Mouse (Mus musculus) limb, embryonic 10.5 days (tissue): ENCODE measurements around the gene Mrc2. TPM values are rescaled to one million over a fixed set of nuclear protein-coding genes. Genes with fewer than 3 reads are reported as not detected.

Experiments used
- DNase-seq: peaks from one replicate; pipeline ENCODE4 v3.0.0-alpha.2; 2017; ENCODE audit warnings: low spot score
- H3K27ac ChIP-seq: fragments of 300-500 bp; sonication (generic); 2 replicates; pipeline ENCODE4 v1.5.1; 2016; ENCODE audit warnings: mild to moderate bottlenecking
- H3K27me3 ChIP-seq: fragments of 300-500 bp; sonication (generic); 2 replicates; pipeline ENCODE4 v1.6.1; 2016; ENCODE audit warnings: low read depth, mild to moderate bottlenecking; ENCODE audit not compliant: poor library complexity, severe bottlenecking
- H3K36me3 ChIP-seq: fragments of 300-500 bp; sonication (generic); 2 replicates; pipeline ENCODE4 v1.6.1; 2016; ENCODE audit warnings: mild to moderate bottlenecking, moderate library complexity
- H3K4me1 ChIP-seq: fragments of 300-500 bp; sonication (generic); 2 replicates; pipeline ENCODE4 v1.6.1; 2016
- H3K4me3 ChIP-seq: fragments of 300-500 bp; sonication (generic); 2 replicates; pipeline ENCODE4 v1.5.1; 2016; ENCODE audit warnings: mild to moderate bottlenecking, moderate library complexity
- H3K9me3 ChIP-seq: fragments of 300-500 bp; sonication (generic); replicated peaks from 2 replicates; pipeline ENCODE4 v1.6.1; 2016; ENCODE audit warnings: mild to moderate bottlenecking
- WGBS: fragments of 180-500 bp; shearing (Covaris S2); methylation state at CpG from one replicate; pipeline ENCODE4 v1.1.7; 2016; 5-methylcytosine and 5-hydroxymethylcytosine counted together
- polyA plus RNA-seq: library from polyadenylated mRNA; unstranded; fragments of >200 nt; fragmentation: Nextera tagmentation; extraction: Ambion mirVana; gene quantifications from 2 replicates; pipeline ENCODE4 v1.2.1, GENCODE M21; 2016

Gene Mrc2
- polyA plus RNA-seq, 1 experiment from 2014 or later = 31.6 TPM

DNA sequence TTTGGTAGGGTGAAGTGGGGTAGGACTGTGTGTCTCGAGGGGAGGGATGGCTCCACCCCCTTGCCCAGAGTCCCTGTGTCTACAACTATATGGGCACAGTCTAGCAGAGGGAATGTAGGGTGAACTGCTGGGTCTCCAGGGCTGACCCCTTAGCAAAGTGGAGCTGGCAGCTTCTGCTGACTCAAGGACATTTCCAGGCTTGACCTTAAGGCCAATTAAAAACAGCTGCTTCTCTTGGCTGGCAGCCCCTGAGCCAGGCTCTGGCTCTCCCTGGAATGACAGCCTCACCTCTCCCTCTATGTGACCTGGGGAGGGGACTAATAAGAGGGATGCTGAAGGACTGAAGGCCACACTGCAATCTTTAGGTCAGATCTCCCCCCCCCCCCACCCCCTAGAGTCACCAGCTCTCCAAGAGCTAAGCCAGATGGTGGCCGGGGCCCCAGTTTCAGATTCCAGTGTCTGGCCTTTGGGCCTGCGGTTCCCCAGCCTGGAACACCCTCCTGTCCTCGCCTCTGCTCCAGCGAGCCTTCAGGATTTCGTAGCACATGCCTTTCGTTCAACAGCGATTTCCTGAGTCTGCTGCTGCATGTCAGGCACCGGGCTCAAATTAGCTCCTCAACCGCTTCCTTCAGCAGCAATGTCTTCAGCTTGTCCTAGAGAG is 20.7 kb downstream of the Mrc2 start:
- no peaks in the 10 kb centered on the region for H3K27me3 ChIP-seq
- peak overlapping the region; percentile 68 for H3K27ac ChIP-seq
- H3K36me3 ChIP-seq = peaks cover 48% of the 10 kb centered on the region
- H3K4me3 ChIP-seq = peak overlapping the region; percentile 16
- 12% methylated on average over 10 of the region's 10 CpGs for WGBS
- peak; percentile 72 for DNase-seq
- H3K4me1 ChIP-seq = peaks cover 54% of the 10 kb centered on the region
- H3K9me3 ChIP-seq = no peaks in the 10 kb centered on the region

DNA sequence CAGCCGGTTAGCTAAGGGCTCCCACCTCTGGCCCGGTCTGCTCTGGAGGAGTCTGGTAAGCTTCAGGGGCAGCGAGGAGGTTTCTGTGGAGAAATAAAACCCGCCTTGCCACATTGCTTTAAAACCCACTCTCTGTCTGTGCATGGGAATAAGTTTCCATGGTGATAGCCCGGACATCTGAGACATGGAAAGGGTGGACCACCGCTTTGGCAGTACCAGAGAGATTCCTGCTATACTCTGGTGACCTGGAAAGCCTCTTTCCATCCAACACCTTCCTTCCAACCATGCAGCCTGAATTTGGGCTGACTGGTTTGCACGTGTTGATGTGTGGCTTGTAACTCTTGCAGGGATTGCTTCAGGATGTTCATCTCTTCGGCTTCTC is 21.2 kb downstream of the Mrc2 start:
- peak overlapping the region; percentile 68 for H3K27ac ChIP-seq
- peaks cover 54% of the 10 kb centered on the region for H3K4me1 ChIP-seq
- 30% methylated on average over 8 of the region's 8 CpGs for WGBS
- H3K36me3 ChIP-seq = peaks cover 51% of the 10 kb centered on the region
- DNase-seq = no peak
- H3K27me3 ChIP-seq = no peaks in the 10 kb centered on the region
- H3K9me3 ChIP-seq = no peaks in the 10 kb centered on the region
- peak overlapping the region; percentile 16 for H3K4me3 ChIP-seq

DNA sequence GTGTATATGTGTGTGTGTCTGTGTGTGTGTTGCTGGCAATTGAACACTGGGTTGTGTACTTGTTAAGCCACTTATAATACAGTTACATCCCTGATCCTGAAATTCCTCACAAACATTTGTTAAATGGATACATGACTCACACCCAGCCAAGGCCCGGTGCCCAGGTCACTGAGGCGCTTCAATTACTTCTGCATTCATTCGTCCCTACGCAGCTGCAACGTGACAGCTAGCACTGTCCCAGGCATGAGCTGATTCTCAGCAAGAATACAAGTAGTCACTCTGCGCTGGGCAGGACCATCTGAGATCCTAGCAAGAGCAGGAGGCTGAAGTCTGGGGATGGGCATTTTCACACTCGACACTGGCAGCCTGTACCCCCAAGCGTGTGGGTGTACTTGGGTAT is 22.9 kb downstream of the Mrc2 start:
- H3K27me3 ChIP-seq = no peaks in the 10 kb centered on the region
- peaks cover 53% of the 10 kb centered on the region for H3K36me3 ChIP-seq
- no peak for DNase-seq
- no peaks in the 10 kb centered on the region for H3K9me3 ChIP-seq
- H3K4me1 ChIP-seq = peaks cover 54% of the 10 kb centered on the region
- no peak overlapping the region for H3K4me3 ChIP-seq
- 87% methylated on average over 8 of the region's 8 CpGs for WGBS
- H3K27ac ChIP-seq = peak overlapping the region; percentile 20; the same call in 1 of the 2 replicates

DNA sequence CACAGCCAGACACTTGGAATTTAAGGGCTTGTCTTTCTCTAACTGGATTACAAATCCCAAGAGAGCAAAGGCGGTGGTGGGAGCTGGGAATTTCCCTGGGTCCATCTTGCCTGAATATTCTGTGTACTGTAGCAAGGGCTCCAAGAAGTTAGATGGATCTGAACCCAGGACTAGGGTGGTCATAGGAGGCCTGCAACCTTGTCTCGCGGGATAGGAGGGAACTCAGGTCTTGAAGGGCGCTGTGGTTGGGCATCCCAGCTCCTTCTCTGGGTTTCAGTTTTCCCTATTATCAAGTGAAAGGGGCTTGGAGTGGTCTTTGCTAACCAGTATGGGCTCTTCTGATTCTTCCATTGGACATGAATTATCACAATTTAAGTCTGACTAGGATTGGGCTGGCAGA is 23.7 kb downstream of the Mrc2 start:
- Histone ChIP-seq H3K4me1 (peaks cover 47% of the 10 kb centered on the region), H3K27ac (no peak overlapping the region), H3K27me3 (no peaks in the 10 kb centered on the region), H3K9me3 (no peaks in the 10 kb centered on the region), H3K4me3 (no peak overlapping the region), H3K36me3 (peaks cover 61% of the 10 kb centered on the region)
- 92% methylated on average over 4 of the region's 4 CpGs for WGBS
- DNase-seq = no peak

DNA sequence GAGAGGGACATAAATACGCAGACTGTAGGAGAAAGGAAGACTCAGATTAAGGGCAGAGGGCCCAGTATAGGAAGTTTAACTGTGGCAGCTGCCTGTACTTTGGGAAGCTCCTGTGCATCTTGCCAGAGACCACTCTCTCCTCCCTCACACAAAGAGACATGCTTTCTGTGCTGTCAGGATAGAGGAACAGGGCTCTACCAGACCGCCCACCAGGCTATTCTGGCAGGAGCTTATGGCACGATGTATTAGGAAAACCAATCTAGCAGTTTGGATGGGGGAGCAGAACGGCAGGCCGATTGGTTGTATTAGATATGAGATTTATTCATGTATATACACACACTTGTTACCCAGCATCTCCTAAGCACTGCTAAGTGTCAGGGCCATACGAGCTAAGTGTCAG is 25.3 kb downstream of the Mrc2 start:
- Histone ChIP-seq H3K27ac (no peak overlapping the region), H3K9me3 (no peaks in the 10 kb centered on the region), H3K4me1 (peaks cover 30% of the 10 kb centered on the region), H3K4me3 (no peak overlapping the region), H3K36me3 (peaks cover 64% of the 10 kb centered on the region), H3K27me3 (no peaks in the 10 kb centered on the region)
- WGBS = 91% methylated on average over 6 of the region's 6 CpGs
- no peak for DNase-seq

DNA sequence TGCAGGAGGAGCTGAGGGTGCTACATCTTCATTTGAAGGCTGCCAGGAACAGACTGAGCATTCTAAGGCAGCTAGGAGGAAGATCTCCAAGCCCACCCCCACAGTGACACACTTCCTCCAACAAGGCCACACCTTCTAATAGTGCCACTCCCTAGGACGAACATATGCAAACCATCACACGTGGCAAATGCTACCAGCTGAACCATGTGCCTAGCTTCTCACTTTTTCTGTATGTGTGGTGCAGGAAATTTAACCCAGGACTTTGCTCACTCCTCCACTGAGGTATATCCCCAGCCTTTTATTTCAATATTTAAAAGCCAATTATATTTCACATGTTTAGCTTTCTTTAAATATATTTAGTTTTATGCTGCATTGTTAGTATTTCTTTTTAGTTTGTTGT is 28.6 kb downstream of the Mrc2 start:
- no peak overlapping the region for H3K4me3 ChIP-seq
- 81% methylated on average over 2 of the region's 2 CpGs for WGBS
- peaks cover 59% of the 10 kb centered on the region for H3K36me3 ChIP-seq
- H3K4me1 ChIP-seq = no peaks in the 10 kb centered on the region
- H3K9me3 ChIP-seq = no peaks in the 10 kb centered on the region
- no peak for DNase-seq
- H3K27ac ChIP-seq = no peak overlapping the region
- no peaks in the 10 kb centered on the region for H3K27me3 ChIP-seq

DNA sequence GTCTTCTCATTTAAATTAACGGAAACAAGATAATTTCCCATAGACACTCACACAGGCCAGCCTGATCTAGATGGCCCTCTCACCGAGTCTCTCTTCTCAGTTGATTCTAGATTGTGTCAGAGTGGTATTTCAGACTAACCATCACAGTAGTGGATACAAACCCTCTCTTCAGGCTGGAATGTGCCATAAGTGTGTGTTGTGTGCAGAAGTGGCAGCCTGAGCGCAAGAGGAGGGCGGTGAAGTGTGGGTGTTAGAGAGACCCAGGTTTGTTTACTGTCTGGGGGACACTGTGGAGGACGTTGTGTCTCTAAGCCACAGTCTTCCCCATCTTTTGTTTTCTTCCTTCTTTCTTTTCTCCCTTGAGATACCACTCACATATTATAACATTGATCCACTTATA is 31.1 kb downstream of the Mrc2 start:
- H3K4me3 ChIP-seq = no peak overlapping the region
- peaks cover 6% of the 10 kb centered on the region; the same call in 1 of the 2 replicates for H3K4me1 ChIP-seq
- no peak overlapping the region for H3K27ac ChIP-seq
- no peak for DNase-seq
- 91% methylated on average over 5 of the region's 5 CpGs for WGBS
- no peaks in the 10 kb centered on the region for H3K9me3 ChIP-seq
- H3K36me3 ChIP-seq = peaks cover 62% of the 10 kb centered on the region
- no peaks in the 10 kb centered on the region for H3K27me3 ChIP-seq

DNA sequence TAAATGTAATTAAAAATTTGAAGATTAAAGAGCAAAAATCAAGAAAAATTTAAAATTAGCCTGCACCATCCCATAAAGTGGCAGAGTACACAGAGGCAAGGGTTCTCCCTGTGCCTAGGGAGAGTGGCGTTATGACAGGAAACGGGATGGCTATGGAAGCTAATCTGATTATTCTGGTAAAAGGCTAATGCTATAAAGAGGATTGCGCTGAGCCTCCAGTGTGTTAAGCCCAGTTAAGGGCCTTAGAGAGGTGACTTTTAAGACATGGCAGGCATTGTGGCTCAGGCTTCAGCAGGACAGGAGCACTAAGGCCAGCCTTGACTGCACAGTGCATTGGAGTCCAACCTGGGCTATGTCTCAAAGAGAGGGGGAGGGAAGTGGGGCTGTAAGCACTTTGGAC is 34.7 kb downstream of the Mrc2 start:
- Histone ChIP-seq H3K36me3 (peaks cover 68% of the 10 kb centered on the region), H3K4me1 (peaks cover 17% of the 10 kb centered on the region; the same call in 1 of the 2 replicates), H3K4me3 (no peak overlapping the region), H3K27ac (no peak overlapping the region), H3K9me3 (no peaks in the 10 kb centered on the region), H3K27me3 (no peaks in the 10 kb centered on the region)
- DNase-seq = no peak
- WGBS = 95% methylated on average over 3 of the region's 3 CpGs

DNA sequence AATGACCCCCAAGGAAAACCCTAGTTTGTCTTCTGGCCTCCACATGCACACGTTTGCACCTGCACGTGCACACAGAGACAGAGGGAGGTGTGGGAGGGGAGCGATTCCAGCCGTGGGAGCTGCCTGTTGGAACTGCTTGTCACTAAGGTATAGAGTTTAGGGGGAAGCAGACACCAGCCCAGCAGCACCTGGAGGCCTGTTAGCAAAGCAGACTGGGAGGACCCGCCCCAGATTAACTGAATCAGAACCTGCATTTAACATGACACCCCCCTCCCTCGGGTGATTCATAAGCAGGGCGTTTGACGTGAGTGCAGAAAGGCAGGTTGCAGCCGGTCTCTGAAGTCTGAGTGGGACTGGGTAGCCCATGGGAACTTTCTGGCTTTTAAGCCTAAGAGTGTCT is 37.5 kb downstream of the Mrc2 start:
- WGBS = 71% methylated on average over 9 of the region's 9 CpGs
- Histone ChIP-seq H3K9me3 (no peaks in the 10 kb centered on the region), H3K4me3 (no peak overlapping the region), H3K27ac (no peak overlapping the region), H3K27me3 (no peaks in the 10 kb centered on the region), H3K36me3 (peaks cover 91% of the 10 kb centered on the region), H3K4me1 (peaks cover 17% of the 10 kb centered on the region; the same call in 1 of the 2 replicates)
- DNase-seq = peak; percentile 28

DNA sequence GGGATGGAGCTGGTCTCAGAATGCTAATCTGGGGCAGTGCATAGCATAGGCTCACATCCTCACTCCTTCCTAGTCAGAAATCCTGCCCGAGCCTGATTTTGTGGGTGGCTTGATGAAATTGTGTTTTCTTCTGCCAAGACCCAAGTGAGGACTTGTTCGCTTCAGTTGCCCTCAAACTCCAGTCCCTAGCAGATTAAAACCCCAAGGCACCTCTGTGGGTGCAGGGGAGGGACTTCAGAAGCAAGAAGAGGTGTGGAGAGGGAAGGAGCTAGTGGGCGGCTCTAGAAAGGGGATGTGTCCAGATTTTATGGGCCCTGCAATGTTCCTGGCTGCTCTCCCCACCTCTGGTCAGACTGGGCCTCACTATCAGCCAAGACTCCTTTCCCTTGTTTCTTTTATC is 38.7 kb downstream of the Mrc2 start:
- Histone ChIP-seq H3K36me3 (peaks cover 88% of the 10 kb centered on the region), H3K27ac (no peak overlapping the region), H3K27me3 (no peaks in the 10 kb centered on the region), H3K4me3 (no peak overlapping the region), H3K4me1 (peaks cover 17% of the 10 kb centered on the region; the same call in 1 of the 2 replicates), H3K9me3 (no peaks in the 10 kb centered on the region)
- peak; percentile 26 for DNase-seq
- WGBS = 85% methylated on average over 3 of the region's 3 CpGs

DNA sequence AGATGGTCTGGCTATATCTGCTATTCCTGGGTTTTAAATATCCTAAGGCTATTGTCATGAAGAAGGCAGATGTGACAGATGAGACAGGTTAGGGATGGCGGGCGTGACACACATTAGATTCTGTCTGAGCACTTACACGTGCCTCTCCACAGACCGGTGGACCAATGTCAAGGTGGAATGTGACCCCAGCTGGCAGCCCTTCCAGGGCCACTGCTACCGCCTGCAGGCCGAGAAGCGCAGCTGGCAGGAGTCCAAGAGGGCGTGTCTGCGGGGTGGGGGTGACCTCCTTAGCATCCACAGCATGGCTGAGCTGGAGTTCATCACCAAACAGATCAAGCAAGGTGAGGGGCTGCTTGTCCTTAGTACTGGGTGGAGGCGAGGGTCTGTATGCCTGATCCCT is 39.3 kb downstream of the Mrc2 start:
- peak; percentile 56 for DNase-seq
- peaks cover 17% of the 10 kb centered on the region; the same call in 1 of the 2 replicates for H3K4me1 ChIP-seq
- peaks cover 88% of the 10 kb centered on the region for H3K36me3 ChIP-seq
- no peaks in the 10 kb centered on the region for H3K27me3 ChIP-seq
- H3K27ac ChIP-seq = no peak overlapping the region
- WGBS = 64% methylated on average over 10 of the region's 10 CpGs
- no peak overlapping the region for H3K4me3 ChIP-seq
- no peaks in the 10 kb centered on the region for H3K9me3 ChIP-seq

DNA sequence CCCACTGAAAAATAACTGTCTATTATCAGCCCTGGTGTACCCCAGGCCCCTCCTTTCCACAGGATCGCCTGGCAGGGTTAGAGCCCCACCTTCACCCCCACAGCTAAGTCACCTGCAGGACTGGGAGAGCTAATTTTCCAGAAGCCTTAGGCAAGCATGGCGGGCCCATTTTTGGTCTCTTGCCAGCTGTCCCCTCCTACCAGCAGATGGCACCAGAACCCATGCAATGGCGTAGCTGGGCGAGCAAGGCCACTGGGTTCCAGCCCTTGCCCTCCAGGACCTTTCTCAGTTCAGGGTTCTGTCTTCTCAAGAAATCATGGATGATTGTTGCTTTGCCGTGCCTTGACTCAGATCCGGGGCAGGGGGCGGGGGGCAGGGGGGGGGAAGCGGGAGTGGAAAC is 40.0 kb downstream of the Mrc2 start:
- DNase-seq = peak; percentile 61
- 74% methylated on average over 8 of the region's 8 CpGs for WGBS

DNA sequence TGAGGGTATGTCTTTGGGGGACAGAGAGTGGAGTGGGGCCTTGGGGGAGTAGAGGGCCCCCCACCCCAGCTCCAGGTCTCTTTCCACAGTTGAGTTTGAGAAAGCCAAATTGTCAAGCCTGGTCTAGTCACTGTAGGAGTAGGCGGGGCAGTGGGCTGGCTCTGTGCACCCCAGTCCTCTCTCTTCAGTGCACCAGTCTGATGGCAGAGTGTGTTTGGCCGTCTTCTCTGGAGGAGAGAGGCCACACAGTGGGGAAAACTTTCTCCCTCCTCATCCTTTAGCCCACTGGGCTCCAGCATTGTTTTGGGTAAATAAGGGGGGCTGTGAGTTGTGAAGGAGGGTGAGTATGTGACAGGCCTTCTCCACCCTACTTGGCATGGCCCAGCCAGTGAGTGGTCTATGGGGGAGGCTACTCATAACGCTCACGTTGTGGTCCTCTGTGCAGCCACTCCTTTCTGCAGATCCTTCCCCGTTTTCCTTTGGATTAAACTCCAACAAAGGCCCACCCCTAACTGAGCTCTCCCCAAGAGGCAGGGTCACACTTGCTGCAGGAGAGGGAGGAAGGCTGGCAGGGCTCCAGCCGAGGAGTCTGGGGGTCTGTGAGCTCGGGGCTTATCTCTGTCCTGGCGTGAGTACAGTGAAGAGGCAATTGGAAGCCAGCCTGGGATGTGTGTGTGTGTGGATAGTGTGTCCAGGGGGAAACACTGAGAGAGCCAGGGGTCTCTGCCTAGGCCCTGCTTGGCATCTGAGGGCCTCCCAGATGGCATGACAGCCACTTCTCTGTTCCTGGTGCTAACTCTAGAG is 41.6 kb downstream of the Mrc2 start:
- Histone ChIP-seq H3K4me1 (0 out of 2 replicates have a peak, but pooled peaks cover 11% of the 10 kb centered on the region), H3K9me3 (no peaks in the 10 kb centered on the region), H3K27me3 (no peaks in the 10 kb centered on the region), H3K27ac (no peak overlapping the region), H3K4me3 (no peak overlapping the region), H3K36me3 (peaks cover 88% of the 10 kb centered on the region)
- no peak for DNase-seq
- whole genome bisulfite sequencing = 81% methylated on average over 8 of the region's 8 CpGs

More for the DNA sequence above, 40.0 kb downstream of the Mrc2 start:
- Histone ChIP-seq H3K9me3 (no peaks in the 10 kb centered on the region), H3K4me1 (peaks cover 17% of the 10 kb centered on the region; the same call in 1 of the 2 replicates), H3K27ac (no peak overlapping the region), H3K4me3 (no peak overlapping the region), H3K36me3 (peaks cover 88% of the 10 kb centered on the region), H3K27me3 (no peaks in the 10 kb centered on the region)
